Mouse (Mus musculus) ES-Bruce4 (cell line): ENCODE measurements around the gene D17Wsu92e. TPM values are rescaled to one million over a fixed set of nuclear protein-coding genes. Genes with fewer than 3 reads are reported as not detected.
A peak's percentile ranks its signal among the peaks of the same experiment; 100 is the strongest.

Source experiments
- H3K27ac ChIP-seq: 2 replicates; pipeline ENCODE4 v1.5.1; 2012; ENCODE audit warnings: low read length, inconsistent platforms; ENCODE audit not compliant: insufficient read depth
- H3K27me3 ChIP-seq: 2 replicates; pipeline ENCODE4 v1.6.1; 2012; ENCODE audit warnings: mild to moderate bottlenecking, low read length, inconsistent platforms; ENCODE audit not compliant: control insufficient read depth, poor library complexity, insufficient read depth, severe bottlenecking
- H3K36me3 ChIP-seq: 2 replicates; pipeline ENCODE4 v1.6.1; 2012; ENCODE audit warnings: inconsistent platforms, mild to moderate bottlenecking, low read length, moderate library complexity; ENCODE audit not compliant: control insufficient read depth, poor library complexity, insufficient read depth, severe bottlenecking
- H3K4me1 ChIP-seq: one replicate; pipeline ENCODE4 v1.8.1; 2011; ENCODE audit warnings: low read length; ENCODE audit not compliant: control insufficient read depth, insufficient read depth
- H3K4me3 ChIP-seq: 2 replicates; pipeline ENCODE4 v1.5.1; 2011; ENCODE audit warnings: low read depth, mild to moderate bottlenecking, low read length
- H3K9ac ChIP-seq: 2 replicates; pipeline ENCODE4 v1.6.1; 2012; ENCODE audit warnings: low read depth, mild to moderate bottlenecking, inconsistent platforms; ENCODE audit not compliant: poor library complexity, severe bottlenecking
- H3K9me3 ChIP-seq: replicated peaks from 2 replicates; pipeline ENCODE4 v1.6.1; 2012; ENCODE audit warnings: mild to moderate bottlenecking, low read length, inconsistent platforms; ENCODE audit not compliant: control insufficient read depth, poor library complexity, insufficient read depth, severe bottlenecking
- CTCF ChIP-seq: IDR thresholded peaks from one replicate; pipeline ENCODE4 v1.8.1; 2011; ENCODE audit warnings: low read depth, low read length
- EP300 ChIP-seq: IDR thresholded peaks from 2 replicates; pipeline ENCODE4 v1.6.1; 2011; ENCODE audit warnings: low read depth, low read length; ENCODE audit not compliant: insufficient read depth
- POLR2A ChIP-seq: IDR thresholded peaks from one replicate; pipeline ENCODE4 v1.8.1; 2011; ENCODE audit warnings: low read length; ENCODE audit not compliant: insufficient read depth
- polyA plus RNA-seq: library from polyadenylated mRNA; stranded (reverse); fragments of >200 nt; gene quantifications from 2 replicates; pipeline ENCODE4 v1.2.4, GENCODE M21; 2011; ENCODE audit warnings: low read depth; ENCODE audit not compliant: missing spikeins, insufficient read depth, insufficient read length

D17Wsu92e gene
- polyA plus RNA-seq, 1 experiment: 90.6 TPM

DNA sequence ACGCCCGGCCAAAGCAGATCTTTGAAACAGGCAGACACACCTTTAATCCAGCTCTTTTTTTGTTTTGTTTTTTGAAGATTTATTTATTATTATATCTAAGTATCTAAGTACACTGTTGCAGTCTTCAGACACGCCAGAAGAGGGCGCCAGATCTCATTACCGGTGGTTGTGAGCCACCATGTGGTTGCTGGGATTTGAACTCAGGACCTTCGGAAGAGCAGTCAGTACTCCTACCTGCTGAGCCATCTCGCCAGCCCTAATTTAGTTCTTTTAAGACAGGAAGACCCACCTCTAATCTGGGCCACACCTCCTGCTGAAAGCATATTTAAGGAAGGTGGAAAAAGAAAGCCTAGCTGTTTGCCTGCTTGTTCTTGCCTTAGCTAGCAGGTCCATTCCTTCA lies 10.0 kb upstream of the D17Wsu92e start:
- H3K9ac ChIP-seq: no peak overlapping the region
- H3K27me3 ChIP-seq: no peaks in the 10 kb centered on the region
- H3K9me3 ChIP-seq: no peaks in the 10 kb centered on the region
- no peak overlapping the region for H3K27ac ChIP-seq
- no peak overlapping the region for H3K4me3 ChIP-seq
- TF ChIP-seq EP300 (no peak), CTCF (peak; percentile 40), POLR2A (no peak)
- H3K36me3 ChIP-seq: no peaks in the 10 kb centered on the region
- peaks cover 3% of the 10 kb centered on the region for H3K4me1 ChIP-seq

DNA sequence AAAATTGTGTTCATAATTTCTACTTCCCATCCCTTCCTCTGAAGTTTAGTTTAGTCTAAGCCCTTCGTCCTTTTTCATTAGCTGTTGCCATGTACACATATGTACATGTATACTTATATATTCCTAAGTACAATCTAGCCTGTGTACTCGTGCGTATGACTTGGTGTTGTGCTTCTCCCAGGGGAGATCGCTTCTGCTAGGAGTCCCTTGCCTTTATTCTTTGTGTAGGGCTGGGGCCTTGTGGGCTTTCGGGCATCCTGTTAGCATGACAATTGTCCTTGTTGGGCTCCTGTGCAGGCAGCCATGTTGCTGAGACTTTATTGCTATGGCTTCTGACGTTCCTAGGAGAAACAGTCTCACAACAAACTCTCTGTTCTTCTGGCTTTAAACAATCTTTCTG lies 7.1 kb upstream of the D17Wsu92e start:
- Histone ChIP-seq H3K27me3 (no peaks in the 10 kb centered on the region), H3K27ac (peak overlapping the region; percentile 81), H3K9me3 (no peaks in the 10 kb centered on the region), H3K4me3 (no peak overlapping the region), H3K36me3 (no peaks in the 10 kb centered on the region), H3K9ac (peak overlapping the region; percentile 37; the same call in 1 of the 2 replicates), H3K4me1 (peaks cover 5% of the 10 kb centered on the region)
- TF ChIP-seq EP300 (no peak), CTCF (no peak), POLR2A (no peak)

DNA sequence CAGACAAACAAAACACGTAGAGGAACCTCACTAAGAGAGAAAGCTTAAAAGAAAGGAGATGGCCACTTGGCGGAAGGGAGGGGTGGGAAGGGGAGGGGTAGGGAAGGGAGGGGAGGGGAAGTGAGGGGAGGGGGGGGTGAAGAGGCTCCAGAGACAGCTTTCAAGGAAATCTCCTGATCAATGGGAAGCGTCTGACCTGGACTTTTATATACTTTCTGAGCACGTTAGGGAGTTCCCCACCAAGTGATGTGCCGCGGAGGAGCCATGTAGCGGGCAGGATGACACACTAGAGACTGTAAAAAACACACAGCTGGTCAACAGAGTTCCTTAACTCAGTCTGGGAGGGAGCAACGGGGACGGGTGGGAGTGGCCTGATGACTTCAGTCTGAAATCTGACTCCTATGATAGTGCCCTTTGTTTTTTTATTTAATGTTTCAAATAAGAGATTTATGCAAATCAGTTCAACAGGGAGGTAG lies 6.5 kb upstream of the D17Wsu92e start:
- Histone ChIP-seq H3K9ac (peak overlapping the region; percentile 64), H3K4me1 (peaks cover 5% of the 10 kb centered on the region), H3K27me3 (no peaks in the 10 kb centered on the region), H3K27ac (peak overlapping the region; percentile 76), H3K4me3 (peak overlapping the region; percentile 71), H3K9me3 (no peaks in the 10 kb centered on the region), H3K36me3 (no peaks in the 10 kb centered on the region)
- TF ChIP-seq POLR2A (peak; percentile 14), EP300 (no peak), CTCF (no peak)

DNA sequence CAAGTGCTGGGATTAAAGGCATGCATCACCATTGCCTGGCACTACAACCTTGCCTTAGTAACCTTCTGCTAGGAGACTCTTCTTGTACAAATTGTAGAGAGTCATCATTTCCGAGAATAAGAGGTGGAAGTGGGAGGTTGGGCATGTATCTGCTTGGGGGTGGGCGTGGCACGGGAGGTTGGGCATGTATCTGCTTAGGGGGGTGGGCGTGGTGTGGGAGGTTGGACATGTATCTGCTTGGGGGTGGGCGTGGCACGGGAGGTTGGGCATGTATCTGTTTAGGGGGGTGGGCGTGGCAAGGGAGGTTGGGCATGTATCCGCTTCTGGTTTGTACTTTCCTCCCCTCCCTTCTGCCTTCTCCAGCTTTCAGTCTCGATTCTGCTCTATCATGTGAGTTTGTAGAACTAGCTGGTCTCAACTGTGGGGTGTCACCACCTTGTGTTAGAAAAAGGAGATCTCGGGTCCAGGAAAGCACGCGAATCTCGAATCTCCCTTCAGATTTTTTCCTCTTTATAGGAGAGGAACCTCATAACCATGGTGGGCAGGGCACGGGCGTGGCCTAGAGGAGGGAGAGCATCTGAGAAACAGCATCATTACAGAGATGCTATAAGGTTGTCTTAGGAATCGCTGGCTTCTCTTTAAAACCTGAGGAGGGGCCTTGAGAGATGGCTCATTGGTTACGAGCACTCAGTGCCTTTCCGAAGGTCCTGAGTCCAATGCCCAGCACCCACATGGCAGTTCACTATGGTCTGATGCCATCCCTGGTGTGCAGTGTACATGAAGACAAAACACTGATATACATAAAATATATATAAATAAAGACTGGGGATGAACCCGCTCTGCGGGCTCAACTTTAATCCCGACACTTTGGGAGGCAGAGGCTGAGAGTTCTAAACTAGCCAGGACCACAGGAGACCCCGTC lies 5.8 kb upstream of the D17Wsu92e start:
- H3K4me1 ChIP-seq: peaks cover 5% of the 10 kb centered on the region
- no peaks in the 10 kb centered on the region for H3K27me3 ChIP-seq
- no peaks in the 10 kb centered on the region for H3K9me3 ChIP-seq
- TF ChIP-seq EP300 (0 out of 2 replicates have a peak, but pooled peaks have one; percentile 20), CTCF (no peak)
- peak overlapping the region; percentile 59 for H3K4me3 ChIP-seq
- peak overlapping the region; percentile 64 for H3K9ac ChIP-seq
- peak overlapping the region; percentile 74 for H3K27ac ChIP-seq
- no peaks in the 10 kb centered on the region for H3K36me3 ChIP-seq

DNA sequence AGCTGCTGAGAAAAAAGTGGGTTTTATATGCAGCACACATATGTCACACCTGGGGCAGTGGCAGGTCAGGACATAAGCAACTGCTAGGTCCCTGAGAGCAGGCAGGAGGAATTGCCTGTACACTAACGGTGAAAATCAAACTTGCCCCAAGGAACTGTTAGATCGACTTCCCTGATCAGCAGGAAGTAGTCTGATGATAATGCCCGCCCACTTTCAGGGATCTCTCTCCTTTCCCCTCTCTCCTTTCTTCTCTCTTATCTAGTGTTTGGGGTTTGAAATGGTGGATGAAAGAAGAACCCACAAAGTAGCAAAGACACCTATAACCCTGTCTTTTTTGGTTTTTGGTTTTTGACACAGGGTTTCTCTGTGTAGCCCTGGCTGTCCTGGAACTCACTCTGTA lies 5.1 kb upstream of the D17Wsu92e start:
- no peak for TF ChIP-seq EP300
- TF ChIP-seq POLR2A: no peak
- no peak for TF ChIP-seq CTCF
- Histone ChIP-seq H3K36me3 (no peaks in the 10 kb centered on the region), H3K4me3 (no peak overlapping the region), H3K4me1 (peaks cover 5% of the 10 kb centered on the region), H3K9ac (0 out of 2 replicates have a peak overlapping the region, but pooled peaks have one; percentile 9), H3K27me3 (no peaks in the 10 kb centered on the region), H3K9me3 (no peaks in the 10 kb centered on the region), H3K27ac (peak overlapping the region; percentile 74)

DNA sequence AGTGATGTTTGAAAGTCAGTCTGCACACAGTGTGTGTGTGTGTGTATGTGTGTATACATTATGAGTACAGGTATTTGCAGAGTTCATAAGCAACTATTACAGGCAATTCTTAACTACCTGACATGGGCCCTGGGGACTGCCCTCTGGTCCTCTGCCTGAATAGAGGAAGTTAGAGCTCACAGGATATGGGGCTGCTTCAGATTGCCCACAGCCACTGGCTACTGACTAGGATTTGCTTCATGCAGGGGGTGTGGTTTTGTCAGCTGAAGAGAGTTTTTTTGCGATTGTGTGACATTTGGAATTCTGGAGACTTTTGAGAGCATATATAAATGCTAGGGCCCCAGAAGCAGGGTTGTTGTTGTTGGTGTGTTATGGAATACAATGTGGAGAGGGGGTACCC lies 4.5 kb upstream of the D17Wsu92e start:
- Histone ChIP-seq H3K4me3 (no peak overlapping the region), H3K36me3 (no peaks in the 10 kb centered on the region), H3K27me3 (no peaks in the 10 kb centered on the region), H3K4me1 (peaks cover 5% of the 10 kb centered on the region), H3K9me3 (no peaks in the 10 kb centered on the region), H3K9ac (peak overlapping the region; percentile 9; the same call in 1 of the 2 replicates), H3K27ac (peak overlapping the region; percentile 74)
- no peak for TF ChIP-seq EP300
- no peak for TF ChIP-seq CTCF
- TF ChIP-seq POLR2A: no peak
